Mouse (Mus musculus): Measurements from ENCODE around the gene Trio.

Gene Trio

GRCm38 (mm10) chr15:27715331-27715730, 310.3 kb downstream of the Trio start:
- peak; percentile 75 for DNase-seq (ENCODE audit: low spot score)

- no peak for DNase-seq (ENCODE audit: low spot score)
These were observed 314.9 kb downstream of the Trio start for GRCm38 (mm10) chr15:27710698-27711097.

GRCm38 (mm10) chr15:27708968-27709612, 316.6 kb downstream of the Trio start:
- peak; percentile 10 for DNase-seq (ENCODE audit: low spot score)

GRCm38 (mm10) chr15:27708499-27708898, 317.1 kb downstream of the Trio start:
- no peak for DNase-seq (ENCODE audit: low spot score)

GRCm38 (mm10) chr15:27702972-27703313, 322.7 kb downstream of the Trio start:
- DNase-seq (ENCODE audit: low spot score), result no peak

- peak; percentile 58 for DNase-seq (ENCODE audit: low spot score)
These were observed 323.3 kb downstream of the Trio start for GRCm38 (mm10) chr15:27702031-27702971.

- no peak for DNase-seq (ENCODE audit: low spot score)
These were observed 328.0 kb downstream of the Trio start for GRCm38 (mm10) chr15:27697632-27698031.

- no peak for DNase-seq (ENCODE audit: low spot score)
These were observed 332.4 kb downstream of the Trio start for GRCm38 (mm10) chr15:27693235-27693634.

- no peak for DNase-seq (ENCODE audit: low spot score)
These were observed 333.5 kb downstream of the Trio start for GRCm38 (mm10) chr15:27692161-27692560.

- no peak for DNase-seq (ENCODE audit: low spot score)
These were observed 334.4 kb downstream of the Trio start for GRCm38 (mm10) chr15:27691213-27691612.

- no peak for DNase-seq (ENCODE audit: low spot score)
These were observed 337.5 kb downstream of the Trio start for GRCm38 (mm10) chr15:27688041-27688651.

- no peak for DNase-seq (ENCODE audit: low spot score)
These were observed 340.8 kb downstream of the Trio start for GRCm38 (mm10) chr15:27684813-27685212.

GRCm38 (mm10) chr15:27683206-27683605, 342.4 kb downstream of the Trio start:
- no peak for DNase-seq (ENCODE audit: low spot score)

GRCm38 (mm10) chr15:27682619-27683018, 343.0 kb downstream of the Trio start:
- no peak for DNase-seq (ENCODE audit: low spot score)

GRCm38 (mm10) chr15:27681419-27682187, 344.0 kb downstream of the Trio start, which contains the start of gene Otulinl:
Otulinl (minus strand) TSS chr15:27681579.
- peak; percentile 97 for DNase-seq (ENCODE audit: low spot score)

GRCm38 (mm10) chr15:27680997-27681396, 344.7 kb downstream of the Trio start:
- DNase-seq (ENCODE audit: low spot score), result peak; percentile 65
